Mouse (Mus musculus): Measurements from ENCODE around the gene Nktr. TPM values are rescaled to one million over a fixed set of nuclear protein-coding genes. Genes with fewer than 3 reads are reported as not detected.
A peak's percentile ranks its signal among the peaks of the same experiment; 100 is the strongest.

The Nktr gene
- polyA plus RNA-seq, 1 experiment from 2014 or later: 83.7 TPM

GRCm38 (mm10) chr9:121704261-121704645, 14.7 kb upstream of the Nktr start:
- Histone ChIP-seq H3K27me3 (ENCODE audit: control insufficient read depth, insufficient read depth, low read length) (no peaks in the 10 kb centered on the region), H3K36me3 (ENCODE audit: control insufficient read depth, insufficient read depth, low read length) (no peaks in the 10 kb centered on the region), H3K4me1 (ENCODE audit: control insufficient read depth, insufficient read depth, low read length) (peaks cover 21% of the 10 kb centered on the region), H3K9ac (ENCODE audit: low read depth, low read length) (peak overlapping the region; percentile 72), H3K9me3 (ENCODE audit: control insufficient read depth, low read length) (no peaks in the 10 kb centered on the region), H3K4me2 (replicated peaks; ENCODE audit: low read depth, low read length) (peak overlapping the region; percentile 95), H3K27ac (ENCODE audit: low read depth, low read length) (0 out of 2 replicates have a peak overlapping the region, but pooled peaks have one; percentile 80), H3K4me3 (ENCODE audit: low read length) (peak overlapping the region; percentile 82)
- WGBS: 23% methylated on average over 11 of the region's 11 CpGs
- no peak for ATAC-seq (ENCODE audit: low FRiP score, low TSS enrichment)

GRCm38 (mm10) chr9:121704646-121705625, 14.0 kb upstream of the Nktr start, which contains the start of gene Sec22c:
Gene Sec22c (minus strand): TSS chr9:121705490.
- H3K9me3 ChIP-seq (ENCODE audit: control insufficient read depth, low read length): no peaks in the 10 kb centered on the region
- H3K4me2 ChIP-seq (replicated peaks; ENCODE audit: low read depth, low read length): peak within 1 kb of the TSS; percentile 95
- H3K27me3 ChIP-seq (ENCODE audit: control insufficient read depth, insufficient read depth, low read length): no peaks in the 10 kb centered on the region
- ATAC-seq (ENCODE audit: low FRiP score, low TSS enrichment): peak; percentile 97
- 2% methylated on average over 69 of the region's 69 CpGs for WGBS
- H3K27ac ChIP-seq (ENCODE audit: low read depth, low read length): peak within 1 kb of the TSS; percentile 80
- H3K36me3 ChIP-seq (ENCODE audit: control insufficient read depth, insufficient read depth, low read length): no peaks in the 10 kb centered on the region
- peaks cover 27% of the 10 kb centered on the region for H3K4me1 ChIP-seq (ENCODE audit: control insufficient read depth, insufficient read depth, low read length)
- H3K9ac ChIP-seq (ENCODE audit: low read depth, low read length): peak within 1 kb of the TSS; percentile 72
- peak within 1 kb of the TSS; percentile 82 for H3K4me3 ChIP-seq (ENCODE audit: low read length)

DNA sequence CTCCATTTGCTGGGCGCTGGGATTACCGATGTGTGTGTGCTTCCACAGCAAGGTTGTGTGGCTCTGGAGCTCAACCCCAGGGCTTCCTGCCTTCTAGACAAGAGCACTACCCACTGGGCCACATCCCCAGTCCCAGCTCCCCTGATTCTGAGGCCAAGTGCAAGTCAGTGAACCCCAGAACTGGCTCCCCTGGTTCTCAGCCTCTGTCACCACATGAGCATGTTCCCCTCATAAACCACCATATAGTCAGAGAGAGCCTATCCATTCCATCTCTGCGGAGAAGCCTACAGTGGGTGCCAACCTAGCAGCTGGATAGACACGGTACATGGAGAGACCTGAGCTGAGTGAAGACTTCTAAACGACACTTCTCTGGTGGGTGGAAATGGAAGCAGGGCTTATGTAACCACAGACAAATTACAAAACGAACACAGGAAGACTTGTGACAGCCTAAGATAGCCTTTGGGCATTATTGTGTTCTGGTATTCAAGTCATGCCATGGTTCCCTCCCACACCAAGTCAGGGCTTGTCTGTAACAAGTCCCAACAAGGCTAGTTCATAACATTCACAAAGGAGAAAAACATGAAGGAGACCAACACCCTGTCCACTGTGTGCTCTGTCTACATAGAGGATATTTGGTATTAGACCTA, 12.8 kb upstream of the Nktr start:
- Histone ChIP-seq H3K36me3 (ENCODE audit: control insufficient read depth, insufficient read depth, low read length) (no peaks in the 10 kb centered on the region), H3K4me1 (ENCODE audit: control insufficient read depth, insufficient read depth, low read length) (peaks cover 32% of the 10 kb centered on the region), H3K4me2 (replicated peaks; ENCODE audit: low read depth, low read length) (no peak overlapping the region), H3K27ac (ENCODE audit: low read depth, low read length) (no peak overlapping the region), H3K9ac (ENCODE audit: low read depth, low read length) (no peak overlapping the region), H3K9me3 (ENCODE audit: control insufficient read depth, low read length) (no peaks in the 10 kb centered on the region), H3K27me3 (ENCODE audit: control insufficient read depth, insufficient read depth, low read length) (no peaks in the 10 kb centered on the region), H3K4me3 (ENCODE audit: low read length) (no peak overlapping the region)
- no peak for ATAC-seq (ENCODE audit: low FRiP score, low TSS enrichment)
- 76% methylated on average over 6 of the region's 6 CpGs for WGBS

- ATAC-seq (ENCODE audit: low FRiP score, low TSS enrichment): no peak
- Histone ChIP-seq H3K27me3 (ENCODE audit: control insufficient read depth, insufficient read depth, low read length) (no peaks in the 10 kb centered on the region), H3K27ac (ENCODE audit: low read depth, low read length) (0 out of 2 replicates have a peak overlapping the region, but pooled peaks have one; percentile 2), H3K4me2 (replicated peaks; ENCODE audit: low read depth, low read length) (no peak overlapping the region), H3K4me1 (ENCODE audit: control insufficient read depth, insufficient read depth, low read length) (peaks cover 40% of the 10 kb centered on the region), H3K36me3 (ENCODE audit: control insufficient read depth, insufficient read depth, low read length) (peaks cover 4% of the 10 kb centered on the region), H3K9ac (ENCODE audit: low read depth, low read length) (no peak overlapping the region), H3K9me3 (ENCODE audit: control insufficient read depth, low read length) (no peaks in the 10 kb centered on the region), H3K4me3 (ENCODE audit: low read length) (no peak overlapping the region)
- 17% methylated on average over 6 of the region's 6 CpGs for whole genome bisulfite sequencing
Observed at GRCm38 (mm10) chr9:121707801-121708200, 11.2 kb upstream of the Nktr start.

- Histone ChIP-seq H3K36me3 (ENCODE audit: control insufficient read depth, insufficient read depth, low read length) (peaks cover 8% of the 10 kb centered on the region), H3K9ac (ENCODE audit: low read depth, low read length) (no peak overlapping the region), H3K4me2 (replicated peaks; ENCODE audit: low read depth, low read length) (no peak overlapping the region), H3K27ac (ENCODE audit: low read depth, low read length) (0 out of 2 replicates have a peak overlapping the region, but pooled peaks have one; percentile 2), H3K4me3 (ENCODE audit: low read length) (no peak overlapping the region), H3K9me3 (ENCODE audit: control insufficient read depth, low read length) (no peaks in the 10 kb centered on the region), H3K27me3 (ENCODE audit: control insufficient read depth, insufficient read depth, low read length) (no peaks in the 10 kb centered on the region), H3K4me1 (ENCODE audit: control insufficient read depth, insufficient read depth, low read length) (peaks cover 38% of the 10 kb centered on the region)
- 57% methylated on average over 7 of the region's 7 CpGs for WGBS
- no peak for ATAC-seq (ENCODE audit: low FRiP score, low TSS enrichment)
Observed at GRCm38 (mm10) chr9:121708506-121709486, 10.2 kb upstream of the Nktr start.

GRCm38 (mm10) chr9:121709898-121710583, 8.9 kb upstream of the Nktr start, which contains the start of gene Ss18l2:
Gene Ss18l2 (plus strand): TSS chr9:121710329.
- peak within 1 kb of the TSS; percentile 68 for H3K4me2 ChIP-seq (replicated peaks; ENCODE audit: low read depth, low read length)
- peak within 1 kb of the TSS; percentile 88 for H3K27ac ChIP-seq (ENCODE audit: low read depth, low read length)
- WGBS: 5% methylated on average over 37 of the region's 37 CpGs
- H3K4me3 ChIP-seq (ENCODE audit: low read length): peak within 1 kb of the TSS; percentile 82
- H3K9ac ChIP-seq (ENCODE audit: low read depth, low read length): peak within 1 kb of the TSS; percentile 88
- H3K27me3 ChIP-seq (ENCODE audit: control insufficient read depth, insufficient read depth, low read length): no peaks in the 10 kb centered on the region
- H3K36me3 ChIP-seq (ENCODE audit: control insufficient read depth, insufficient read depth, low read length): peaks cover 8% of the 10 kb centered on the region
- peak; percentile 94 for ATAC-seq (ENCODE audit: low FRiP score, low TSS enrichment)
- peaks cover 31% of the 10 kb centered on the region for H3K4me1 ChIP-seq (ENCODE audit: control insufficient read depth, insufficient read depth, low read length)
- no peaks in the 10 kb centered on the region for H3K9me3 ChIP-seq (ENCODE audit: control insufficient read depth, low read length)

DNA sequence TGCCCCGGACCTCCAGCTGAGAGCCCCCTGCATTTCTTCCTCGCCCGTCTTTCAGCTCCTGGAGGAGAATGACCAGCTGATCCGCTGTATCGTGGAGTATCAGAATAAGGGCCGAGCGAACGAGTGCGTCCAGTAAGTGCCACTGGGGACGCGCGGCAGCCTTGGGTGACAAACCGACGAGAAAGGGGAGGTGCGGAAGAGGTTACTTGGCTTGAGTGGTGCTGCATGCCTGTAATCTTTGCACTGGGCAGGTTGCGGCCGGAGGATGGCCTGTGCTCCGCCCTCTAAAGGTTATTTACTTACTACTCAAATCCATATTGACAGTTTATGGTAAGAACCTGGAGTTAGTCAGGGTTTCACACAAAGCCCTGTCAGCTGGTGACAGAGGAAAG, 8.4 kb upstream of the Nktr start:
- no peaks in the 10 kb centered on the region for H3K9me3 ChIP-seq (ENCODE audit: control insufficient read depth, low read length)
- peaks cover 26% of the 10 kb centered on the region for H3K4me1 ChIP-seq (ENCODE audit: control insufficient read depth, insufficient read depth, low read length)
- peak overlapping the region; percentile 68 for H3K4me2 ChIP-seq (replicated peaks; ENCODE audit: low read depth, low read length)
- ATAC-seq (ENCODE audit: low FRiP score, low TSS enrichment): peak; percentile 13; the same call in 1 of the 2 replicates
- peak overlapping the region; percentile 82 for H3K4me3 ChIP-seq (ENCODE audit: low read length)
- no peaks in the 10 kb centered on the region for H3K27me3 ChIP-seq (ENCODE audit: control insufficient read depth, insufficient read depth, low read length)
- H3K27ac ChIP-seq (ENCODE audit: low read depth, low read length): peak overlapping the region; percentile 88
- peaks cover 8% of the 10 kb centered on the region for H3K36me3 ChIP-seq (ENCODE audit: control insufficient read depth, insufficient read depth, low read length)
- 0% methylated on average over 18 of the region's 18 CpGs for WGBS
- peak overlapping the region; percentile 88 for H3K9ac ChIP-seq (ENCODE audit: low read depth, low read length)

DNA sequence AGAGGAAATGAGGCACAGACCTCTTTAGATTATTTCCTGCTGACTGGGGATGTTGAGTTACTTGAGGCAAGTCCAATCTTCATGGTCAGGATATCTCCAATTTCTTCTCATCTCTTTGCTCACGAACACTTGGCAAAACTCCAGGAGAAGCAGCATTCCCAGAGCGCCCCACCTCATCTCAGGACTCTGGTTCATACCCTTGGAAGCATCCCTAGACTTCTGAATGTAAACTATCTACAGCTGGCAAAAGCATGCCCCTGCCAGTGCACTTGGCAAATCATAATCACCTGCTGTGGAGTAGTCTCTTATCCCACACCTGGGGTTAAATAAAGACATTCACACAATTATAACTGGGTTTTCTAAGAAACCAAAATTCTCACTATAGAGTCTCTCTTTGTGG, 1.9 kb upstream of the Nktr start:
- Histone ChIP-seq H3K9ac (ENCODE audit: low read depth, low read length) (no peak overlapping the region), H3K27ac (ENCODE audit: low read depth, low read length) (no peak overlapping the region), H3K9me3 (ENCODE audit: control insufficient read depth, low read length) (no peaks in the 10 kb centered on the region), H3K4me3 (ENCODE audit: low read length) (no peak overlapping the region), H3K27me3 (ENCODE audit: control insufficient read depth, insufficient read depth, low read length) (no peaks in the 10 kb centered on the region), H3K4me2 (replicated peaks; ENCODE audit: low read depth, low read length) (no peak overlapping the region), H3K4me1 (ENCODE audit: control insufficient read depth, insufficient read depth, low read length) (peaks cover 4% of the 10 kb centered on the region; the same call in 1 of the 2 replicates), H3K36me3 (ENCODE audit: control insufficient read depth, insufficient read depth, low read length) (peaks cover 8% of the 10 kb centered on the region)
- WGBS: 84% methylated on average over 2 of the region's 2 CpGs
- ATAC-seq (ENCODE audit: low FRiP score, low TSS enrichment): no peak

Data from kidney, embryonic 14.5 days (tissue).